Mouse (Mus musculus): ENCODE measurements around the gene Olfr464.

DNA sequence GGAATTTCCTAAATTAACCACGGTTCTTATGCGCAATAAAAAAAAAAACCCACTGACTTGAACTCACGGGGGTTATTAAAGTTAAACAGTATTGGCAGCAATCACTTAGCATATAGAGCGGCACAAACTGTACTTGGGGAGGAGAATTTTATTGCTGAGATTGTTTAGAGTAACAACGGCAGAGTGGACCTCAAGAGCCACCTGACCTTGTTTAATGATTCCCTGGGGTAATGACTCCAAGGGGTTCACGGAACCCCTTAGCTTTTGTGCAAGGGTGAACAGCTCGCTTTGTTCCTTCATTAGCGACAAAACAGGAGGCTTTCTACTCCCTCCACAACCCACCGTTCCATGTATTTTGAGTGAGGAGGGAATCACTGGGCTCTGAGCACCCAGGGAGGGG, 40.9 kb downstream of the Olfr464 start:
- TF ChIP-seq CTCF (IDR thresholded peaks at IDR 0.05; ENCODE audit: control insufficient read depth, insufficient read depth, insufficient replicate concordance, low read depth, low read length) (no peak), POLR2A (IDR thresholded peaks at IDR 0.05; ENCODE audit: control insufficient read depth, low read depth, low read length) (no peak)

Measured in testis, adult 2 months (tissue).